ENCODE assay signal across 8 mouse cellular contexts in the genomic region with DNA sequence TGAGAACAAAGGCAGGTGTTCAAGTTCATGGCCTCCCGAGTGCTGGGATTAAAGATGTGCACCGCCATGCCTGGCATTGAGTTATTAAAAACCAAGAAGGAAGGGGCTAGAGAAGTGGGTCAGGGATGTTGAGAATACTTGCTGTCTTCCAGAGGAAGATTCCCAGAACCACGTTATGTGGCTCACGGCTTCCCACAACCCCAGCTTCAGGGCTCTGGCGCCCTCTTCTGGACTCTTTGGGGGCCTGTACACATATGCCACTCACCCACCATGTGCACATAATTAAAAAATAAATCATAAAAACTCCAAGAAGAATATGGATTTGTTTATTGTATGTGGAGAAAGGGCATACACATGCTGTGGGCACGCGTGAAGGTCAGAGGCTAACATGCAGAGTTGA. TPM values are rescaled to one million over a fixed set of nuclear protein-coding genes. Genes with fewer than 3 reads are reported as not detected.
DNase-seq lines count a peak whose midpoint lies in the region; ATAC-seq lines count a peak whose summit lies in the region.

No protein-coding gene starts in this region.

- no peak overlapping the region for H3K9ac ChIP-seq in intestine, embryonic 14.5 days (ENCODE audit: low read length)
- H3K9ac ChIP-seq in intestine, embryonic 15.5 days = no peak overlapping the region

- H3K27me3 ChIP-seq in intestine, embryonic 14.5 days (replicated peaks; ENCODE audit: control insufficient read depth, insufficient read depth, low read length) = no peaks in the 10 kb centered on the region
- H3K27me3 ChIP-seq in intestine, embryonic 15.5 days (replicated peaks) = no peaks in the 10 kb centered on the region
- H3K27me3 ChIP-seq in limb, embryonic 10.5 days (ENCODE audit: low read depth, poor library complexity, severe bottlenecking) = no peaks in the 10 kb centered on the region

- ATAC-seq in intestine, embryonic 14.5 days (replicated peaks; ENCODE audit: low FRiP score, low TSS enrichment, low read depth) = no peak
- no peak for ATAC-seq in intestine, embryonic 15.5 days

- peak; percentile 50 for DNase-seq in intestine, embryonic 14.5 days (ENCODE audit: low spot score)
- DNase-seq in ES-CJ7 (ENCODE audit: low read depth, low spot score) = peak; percentile 75
- DNase-seq in c-Kit-positive CD71-positive TER-119-negative erythroid progenitor cells, embryonic 14.5 days (ENCODE audit: low read depth) = peak; percentile 30
- peak; percentile 40 for DNase-seq in limb, embryonic 10.5 days (ENCODE audit: low spot score)
- peak; percentile 34 for DNase-seq in retina, postnatal 7 days (ENCODE audit: low read depth, low spot score)
- DNase-seq in urinary bladder, adult 2 months (ENCODE audit: low spot score) = no peak
- DNase-seq in urinary bladder, postnatal 36 days (ENCODE audit: low spot score in 2 of 2) = no peak

- H3K27ac ChIP-seq in intestine, embryonic 14.5 days (ENCODE audit: low read depth) = no peak overlapping the region
- no peak overlapping the region for H3K27ac ChIP-seq in intestine, embryonic 15.5 days
- H3K27ac ChIP-seq in limb, embryonic 10.5 days = no peak overlapping the region

- H3K4me2 ChIP-seq in intestine, embryonic 14.5 days (ENCODE audit: low read length) = no peak overlapping the region
- no peak overlapping the region for H3K4me2 ChIP-seq in intestine, embryonic 15.5 days (replicated peaks)

- 78% methylated on average over 7 of the region's 7 CpGs for WGBS in intestine, embryonic 14.5 days
- 77% methylated on average over 7 of the region's 7 CpGs for WGBS in intestine, embryonic 15.5 days
- 70% methylated on average over 7 of the region's 7 CpGs for WGBS in limb, embryonic 10.5 days

- H3K4me1 ChIP-seq in intestine, embryonic 14.5 days (replicated peaks; ENCODE audit: control insufficient read depth, insufficient read depth, low read length) = no peaks in the 10 kb centered on the region
- H3K4me1 ChIP-seq in intestine, embryonic 15.5 days (replicated peaks) = no peaks in the 10 kb centered on the region
- H3K4me1 ChIP-seq in limb, embryonic 10.5 days = no peaks in the 10 kb centered on the region

- no peak overlapping the region for H3K4me3 ChIP-seq in intestine, embryonic 14.5 days (ENCODE audit: low read depth, low read length)
- no peak overlapping the region for H3K4me3 ChIP-seq in intestine, embryonic 15.5 days (replicated peaks)
- no peak overlapping the region for H3K4me3 ChIP-seq in limb, embryonic 10.5 days

- no peaks in the 10 kb centered on the region for H3K9me3 ChIP-seq in intestine, embryonic 14.5 days (ENCODE audit: control insufficient read depth, low read length)
- H3K9me3 ChIP-seq in intestine, embryonic 15.5 days = no peaks in the 10 kb centered on the region
- no peaks in the 10 kb centered on the region for H3K9me3 ChIP-seq in limb, embryonic 10.5 days (replicated peaks)

- H3K36me3 ChIP-seq in intestine, embryonic 14.5 days (ENCODE audit: control insufficient read depth, insufficient read depth, low read length) = peaks cover 17% of the 10 kb centered on the region
- no peaks in the 10 kb centered on the region for H3K36me3 ChIP-seq in intestine, embryonic 15.5 days
- H3K36me3 ChIP-seq in limb, embryonic 10.5 days = peaks cover 23% of the 10 kb centered on the region

RNA-seq across cellular contexts. Expression of gene Mob4, which starts 30.9 kb away (rescaled TPM):
- 145 and 146 TPM in 2 replicates for polyA plus RNA-seq in intestine, embryonic 14.5 days (2014; fragmentation: Nextera tagmentation; extraction: Ambion mirVana)
- 143 and 152 TPM in 2 replicates for polyA plus RNA-seq in intestine, embryonic 15.5 days (2015; fragmentation: Nextera tagmentation; extraction: Ambion mirVana)
- polyA plus RNA-seq in limb, embryonic 10.5 days (2016; fragmentation: Nextera tagmentation; extraction: Ambion mirVana) = 125 and 139 TPM in 2 replicates
- polyA plus RNA-seq in urinary bladder, adult 2 months (2012; rRNA removed) = 47.7 and 50.7 TPM in 2 replicates

Comparison
In these comparisons a context has a peak if more than half of its experiments do, and no peak if none do; other contexts are left out.
1. DNase-seq: peak in intestine, embryonic 14.5 days (single experiment), ES-CJ7 (single experiment), c-Kit-positive CD71-positive TER-119-negative erythroid progenitor cells, embryonic 14.5 days (single experiment), limb, embryonic 10.5 days (single experiment) and retina, postnatal 7 days (single experiment); none in urinary bladder, adult 2 months (single experiment) and urinary bladder, postnatal 36 days (0 of 2).